Mouse (Mus musculus): ENCODE results near the gene Nxnl1.

- TF ChIP-seq EP300 (IDR thresholded peaks at IDR 0.05) (no peak), CTCF (IDR thresholded peaks at IDR 0.05) (no peak)
Measured at GRCm38 (mm10) chr8:71579009-71579408, 12.6 kb upstream of the Nxnl1 start.

All from lung, postnatal 0 days (tissue).